Mouse (Mus musculus) neural tube, embryonic 12.5 days (tissue): ENCODE measurements around the gene Cabp4. TPM values are rescaled to one million over a fixed set of nuclear protein-coding genes. Genes with fewer than 3 reads are reported as not detected.

Source experiments
- ATAC-seq: fragments of 200-750 bp; cut with Nextera tagmentation; 2 replicates; pipeline ENCODE4 v1.8.0; 2017; ENCODE audit warnings: low read depth, mild to moderate bottlenecking, moderate TSS enrichment, moderate library complexity; ENCODE audit not compliant: low FRiP score
- H3K27ac ChIP-seq: fragments of 300-500 bp; sonication (generic); 2 replicates; pipeline ENCODE4 v1.5.1; 2016
- H3K27me3 ChIP-seq: fragments of 300-500 bp; sonication (generic); replicated peaks from 2 replicates; pipeline ENCODE4 v1.6.1; 2016; ENCODE audit warnings: mild to moderate bottlenecking
- H3K36me3 ChIP-seq: fragments of 300-500 bp; sonication (generic); 2 replicates; pipeline ENCODE4 v1.6.1; 2016; ENCODE audit warnings: mild to moderate bottlenecking
- H3K4me1 ChIP-seq: fragments of 300-500 bp; sonication (generic); 2 replicates; pipeline ENCODE4 v1.6.1; 2016
- H3K4me2 ChIP-seq: fragments of 300-500 bp; sonication (generic); replicated peaks from 2 replicates; pipeline ENCODE4 v1.6.1; 2016; ENCODE audit warnings: mild to moderate bottlenecking
- H3K4me3 ChIP-seq: fragments of 300-500 bp; sonication (generic); 2 replicates; pipeline ENCODE4 v1.5.1; 2016
- H3K9ac ChIP-seq: fragments of 300-500 bp; sonication (generic); 2 replicates; pipeline ENCODE4 v1.6.1; 2016; ENCODE audit warnings: mild to moderate bottlenecking
- H3K9me3 ChIP-seq: fragments of 300-500 bp; sonication (generic); 2 replicates; pipeline ENCODE4 v1.6.1; 2016; ENCODE audit warnings: mild to moderate bottlenecking
- WGBS: fragments of 180-500 bp; shearing (Covaris S2); methylation state at CpG from one replicate; pipeline ENCODE4 v1.1.7; 2016; 5-methylcytosine and 5-hydroxymethylcytosine counted together
- polyA plus RNA-seq: library from polyadenylated mRNA; unstranded; fragments of >200 nt; fragmentation: Nextera tagmentation; extraction: Ambion mirVana; gene quantifications from 2 replicates; pipeline ENCODE4 v1.2.1, GENCODE M21; 2016

The Cabp4 gene
- 0.13 and 0.19 TPM in 2 replicates for polyA plus RNA-seq

GRCm38 (mm10) chr19:4143759-4144268 is at the start of gene Cabp4:
TSS of gene Cabp4 (minus strand) at chr19:4144033.
- Histone ChIP-seq H3K36me3 (no peaks in the 10 kb centered on the region), H3K4me3 (no peak within 1 kb of the TSS), H3K4me2 (no peak within 1 kb of the TSS), H3K4me1 (peaks cover 7% of the 10 kb centered on the region; the same call in 1 of the 2 replicates), H3K27ac (no peak within 1 kb of the TSS), H3K27me3 (no peaks in the 10 kb centered on the region), H3K9me3 (no peaks in the 10 kb centered on the region), H3K9ac (no peak within 1 kb of the TSS)
- 87% methylated on average over 7 of the region's 7 CpGs for WGBS
- ATAC-seq: no peak

GRCm38 (mm10) chr19:4193129-4193528 is 49.3 kb upstream of the Cabp4 start:
- peak overlapping the region; percentile 95 for H3K4me2 ChIP-seq
- ATAC-seq: no peak
- peak overlapping the region; percentile 96 for H3K4me3 ChIP-seq
- peak overlapping the region; percentile 98 for H3K9ac ChIP-seq
- WGBS: 68% methylated on average over 6 of the region's 6 CpGs
- H3K9me3 ChIP-seq: no peaks in the 10 kb centered on the region
- peaks cover 48% of the 10 kb centered on the region for H3K36me3 ChIP-seq
- no peaks in the 10 kb centered on the region; the same call in 1 of the 2 replicates for H3K27me3 ChIP-seq
- peaks cover 22% of the 10 kb centered on the region for H3K4me1 ChIP-seq
- no peak overlapping the region for H3K27ac ChIP-seq

GRCm38 (mm10) chr19:4192251-4192985 is 48.6 kb upstream of the Cabp4 start:
- ATAC-seq: peak; percentile 73
- no peaks in the 10 kb centered on the region; the same call in 1 of the 2 replicates for H3K27me3 ChIP-seq
- H3K4me2 ChIP-seq: peak overlapping the region; percentile 95
- under 1% methylated on average over 51 of the region's 52 CpGs for WGBS
- peak overlapping the region; percentile 96 for H3K4me3 ChIP-seq
- H3K9me3 ChIP-seq: no peaks in the 10 kb centered on the region
- peaks cover 43% of the 10 kb centered on the region for H3K36me3 ChIP-seq
- H3K4me1 ChIP-seq: peaks cover 22% of the 10 kb centered on the region
- H3K9ac ChIP-seq: peak overlapping the region; percentile 98
- peak overlapping the region; percentile 73 for H3K27ac ChIP-seq

- 7% methylated on average over 47 of the region's 47 CpGs for WGBS
- Histone ChIP-seq H3K36me3 (peaks cover 36% of the 10 kb centered on the region), H3K4me1 (peaks cover 20% of the 10 kb centered on the region), H3K9me3 (no peaks in the 10 kb centered on the region), H3K27ac (peak within 1 kb of the TSS; percentile 73), H3K4me3 (peak within 1 kb of the TSS; percentile 96), H3K9ac (peak within 1 kb of the TSS; percentile 98), H3K4me2 (peak within 1 kb of the TSS; percentile 95), H3K27me3 (no peaks in the 10 kb centered on the region; the same call in 1 of the 2 replicates)
- ATAC-seq: peak; percentile 94
These were observed 47.9 kb upstream of the Cabp4 start, which contains the start of gene Ppp1ca for GRCm38 (mm10) chr19:4191528-4192250. TSS of gene Ppp1ca (plus strand) at chr19:4192065.

- Histone ChIP-seq H3K27ac (peak within 1 kb of the TSS; percentile 73), H3K4me3 (peak within 1 kb of the TSS; percentile 96), H3K9me3 (no peaks in the 10 kb centered on the region), H3K4me1 (peaks cover 15% of the 10 kb centered on the region), H3K36me3 (peaks cover 28% of the 10 kb centered on the region), H3K9ac (peak within 1 kb of the TSS; percentile 98), H3K27me3 (no peaks in the 10 kb centered on the region; the same call in 1 of the 2 replicates), H3K4me2 (peak within 1 kb of the TSS; percentile 95)
- 67% methylated on average over 4 of the region's 4 CpGs for WGBS
- ATAC-seq: no peak
These were observed 47.0 kb upstream of the Cabp4 start, which contains the start of gene Tbc1d10c for GRCm38 (mm10) chr19:4190831-4191334. TSS of gene Tbc1d10c (minus strand) at chr19:4191284.

- Histone ChIP-seq H3K4me3 (no peak overlapping the region), H3K27me3 (no peaks in the 10 kb centered on the region; the same call in 1 of the 2 replicates), H3K4me2 (no peak overlapping the region), H3K9ac (no peak overlapping the region), H3K4me1 (peaks cover 19% of the 10 kb centered on the region), H3K27ac (no peak overlapping the region), H3K36me3 (peaks cover 11% of the 10 kb centered on the region), H3K9me3 (no peaks in the 10 kb centered on the region)
- 80% methylated on average over 12 of the region's 12 CpGs for WGBS
- ATAC-seq: no peak
These were observed 45.3 kb upstream of the Cabp4 start for GRCm38 (mm10) chr19:4189051-4189620.

- Histone ChIP-seq H3K9me3 (no peaks in the 10 kb centered on the region), H3K36me3 (no peaks in the 10 kb centered on the region), H3K27me3 (no peaks in the 10 kb centered on the region; the same call in 1 of the 2 replicates), H3K27ac (no peak overlapping the region), H3K4me1 (peaks cover 8% of the 10 kb centered on the region; the same call in 1 of the 2 replicates), H3K4me2 (no peak overlapping the region), H3K9ac (no peak overlapping the region), H3K4me3 (no peak overlapping the region)
- ATAC-seq: no peak
- 78% methylated on average over 3 of the region's 3 CpGs for WGBS
These were observed 43.5 kb upstream of the Cabp4 start for GRCm38 (mm10) chr19:4187303-4187702.

- Histone ChIP-seq H3K4me1 (0 out of 2 replicates have a peak, but pooled peaks cover 11% of the 10 kb centered on the region), H3K9ac (no peak overlapping the region), H3K27me3 (no peaks in the 10 kb centered on the region; the same call in 1 of the 2 replicates), H3K4me2 (no peak overlapping the region), H3K9me3 (no peaks in the 10 kb centered on the region), H3K36me3 (no peaks in the 10 kb centered on the region), H3K4me3 (no peak overlapping the region), H3K27ac (no peak overlapping the region)
- WGBS: 65% methylated on average over 15 of the region's 15 CpGs
- ATAC-seq: no peak
These were observed 41.4 kb upstream of the Cabp4 start for GRCm38 (mm10) chr19:4184976-4185975.

- no peaks in the 10 kb centered on the region for H3K9me3 ChIP-seq
- no peaks in the 10 kb centered on the region for H3K27me3 ChIP-seq
- H3K36me3 ChIP-seq: no peaks in the 10 kb centered on the region
- H3K4me3 ChIP-seq: no peak overlapping the region
- no peak overlapping the region for H3K9ac ChIP-seq
- ATAC-seq: no peak
- 0 out of 2 replicates have a peak, but pooled peaks cover 11% of the 10 kb centered on the region for H3K4me1 ChIP-seq
- 76% methylated on average over 2 of the region's 2 CpGs for WGBS
- H3K4me2 ChIP-seq: no peak overlapping the region
- H3K27ac ChIP-seq: no peak overlapping the region
These were observed 39.9 kb upstream of the Cabp4 start for GRCm38 (mm10) chr19:4183689-4184088.

- Histone ChIP-seq H3K9me3 (no peaks in the 10 kb centered on the region), H3K36me3 (no peaks in the 10 kb centered on the region), H3K4me2 (no peak overlapping the region), H3K9ac (no peak overlapping the region), H3K4me1 (0 out of 2 replicates have a peak, but pooled peaks cover 11% of the 10 kb centered on the region), H3K27me3 (no peaks in the 10 kb centered on the region), H3K27ac (no peak overlapping the region), H3K4me3 (no peak overlapping the region)
- WGBS: 46% methylated on average over 3 of the region's 3 CpGs
- ATAC-seq: no peak
These were observed 38.1 kb upstream of the Cabp4 start for GRCm38 (mm10) chr19:4181892-4182291.

- H3K4me3 ChIP-seq: no peak overlapping the region
- H3K4me2 ChIP-seq: no peak overlapping the region
- H3K27ac ChIP-seq: no peak overlapping the region
- ATAC-seq: no peak
- H3K27me3 ChIP-seq: no peaks in the 10 kb centered on the region
- no peaks in the 10 kb centered on the region for H3K9me3 ChIP-seq
- H3K9ac ChIP-seq: no peak overlapping the region
- 88% methylated on average over 7 of the region's 7 CpGs for WGBS
- no peaks in the 10 kb centered on the region for H3K36me3 ChIP-seq
- H3K4me1 ChIP-seq: peaks cover 15% of the 10 kb centered on the region
These were observed 36.6 kb upstream of the Cabp4 start for GRCm38 (mm10) chr19:4180411-4180810.
